Mouse (Mus musculus) Muller cell, postnatal 12 days (primary cell): ENCODE measurements at regions not wholly inside any gene's neighbourhood (a gene's known extent, or its start where the extent isn't known, plus 50 kb on each side); places are given as distances from the start of the nearest gene placed in this dataset.
"Not testable (repeated sequence)": the region's sequence is repeated elsewhere in the genome, so short reads cannot be mapped to it uniquely, and the experiment has no call there.

Experiments
- DNase-seq: peaks from one replicate; pipeline ENCODE4 v3.0.0-alpha.2; 2015; ENCODE audit errors: inconsistent ontology term

- peak; percentile 53 for DNase-seq
Observed at GRCm38 (mm10) chr1:112245437-112245836, 380.7 kb upstream of the Dsel start.

GRCm38 (mm10) chr1:112225531-112225930, 360.8 kb upstream of the Dsel start:
- not testable (repeated sequence) for DNase-seq

DNA sequence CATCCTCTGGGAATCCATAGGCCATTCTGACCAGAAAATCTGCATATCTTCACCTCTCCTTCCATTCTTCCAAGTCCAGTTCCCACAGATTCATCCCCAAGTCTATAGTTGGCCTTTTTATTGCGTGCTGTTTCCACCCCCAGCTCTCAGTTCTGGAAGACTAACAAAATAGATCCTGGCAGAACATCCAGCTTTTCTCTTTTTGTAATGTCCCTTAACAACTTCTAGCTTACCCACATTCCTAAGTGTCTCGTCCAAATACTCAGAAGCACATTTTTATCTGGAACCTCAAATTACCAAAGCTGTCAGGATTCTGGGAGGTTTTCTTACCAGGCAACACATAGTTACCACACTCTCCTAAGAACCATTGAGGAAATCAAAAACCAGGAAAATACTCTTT, 327.9 kb upstream of the Dsel start:
- DNase-seq = no peak

DNA sequence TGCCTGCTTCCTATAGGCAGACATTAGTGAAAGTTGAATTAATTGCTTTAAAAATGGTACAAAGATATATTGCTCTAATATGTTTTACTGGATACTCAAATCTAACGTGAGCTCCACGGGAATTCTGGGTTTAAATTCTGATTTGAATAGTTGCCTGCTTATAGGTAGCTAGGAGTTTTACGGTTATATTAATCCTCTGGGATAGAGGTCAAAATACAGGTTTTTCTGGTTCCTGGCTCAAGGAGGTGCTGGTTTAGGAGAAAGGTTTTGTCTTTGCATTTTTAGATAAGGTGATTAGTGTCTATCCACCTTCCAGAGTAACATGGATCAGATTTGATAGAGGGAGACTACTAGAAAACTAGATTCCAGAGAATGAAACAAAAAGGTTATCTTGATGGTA, 315.7 kb upstream of the Dsel start:
- DNase-seq = no peak
